Mouse (Mus musculus) midbrain, embryonic 16.5 days (tissue): ENCODE results near the gene Naa16. TPM values are rescaled to one million over a fixed set of nuclear protein-coding genes. Genes with fewer than 3 reads are reported as not detected.
A peak's percentile ranks its signal among the peaks of the same experiment; 100 is the strongest.

ENCODE experiments used
- ATAC-seq: fragments of 200-750 bp; cut with Nextera tagmentation; 2 replicates; pipeline ENCODE4 v1.8.0; 2017; ENCODE audit warnings: moderate TSS enrichment
- H3K27ac ChIP-seq: fragments of 300-500 bp; sonication (generic); 2 replicates; pipeline ENCODE4 v1.5.1; 2014; ENCODE audit warnings: mild to moderate bottlenecking, low read length, mixed read lengths
- H3K27me3 ChIP-seq: fragments of 300-500 bp; sonication (generic); 2 replicates; pipeline ENCODE4 v1.6.1; 2014; ENCODE audit warnings: low read depth, low read length, mixed read lengths; ENCODE audit not compliant: control insufficient read depth, insufficient read depth
- H3K36me3 ChIP-seq: fragments of 300-500 bp; sonication (generic); 2 replicates; pipeline ENCODE4 v1.6.1; 2014; ENCODE audit warnings: mild to moderate bottlenecking, low read length, moderate library complexity, mixed read lengths; ENCODE audit not compliant: control insufficient read depth, insufficient read depth
- H3K4me1 ChIP-seq: fragments of 300-500 bp; sonication (generic); 2 replicates; pipeline ENCODE4 v1.6.1; 2014; ENCODE audit warnings: mild to moderate bottlenecking, low read length, mixed read lengths; ENCODE audit not compliant: control insufficient read depth, insufficient read depth
- H3K4me2 ChIP-seq: fragments of 300-500 bp; sonication (generic); 2 replicates; pipeline ENCODE4 v1.6.1; 2014; ENCODE audit warnings: mild to moderate bottlenecking, low read length, mixed read lengths
- H3K4me3 ChIP-seq: fragments of 300-500 bp; sonication (generic); 2 replicates; pipeline ENCODE4 v1.5.1; 2014; ENCODE audit warnings: low read depth, mild to moderate bottlenecking, low read length, moderate library complexity, mixed read lengths
- H3K9ac ChIP-seq: fragments of 300-500 bp; sonication (generic); 2 replicates; pipeline ENCODE4 v1.6.1; 2014; ENCODE audit warnings: low read depth, low read length, mixed read lengths
- H3K9me3 ChIP-seq: fragments of 300-500 bp; sonication (generic); replicated peaks from 2 replicates; pipeline ENCODE4 v1.6.1; 2014; ENCODE audit warnings: mild to moderate bottlenecking, low read length, mixed read lengths; ENCODE audit not compliant: control insufficient read depth, poor library complexity, severe bottlenecking
- WGBS: fragments of 180-500 bp; shearing (Covaris S2); extraction: QIAGEN DNeasy Blood & Tissue Kit; methylation state at CpG from one replicate; pipeline ENCODE4 v1.1.7; 2014; 5-methylcytosine and 5-hydroxymethylcytosine counted together
- polyA plus RNA-seq: library from polyadenylated mRNA; unstranded; fragments of >200 nt; fragmentation: Nextera tagmentation; extraction: Ambion mirVana; gene quantifications from 2 replicates; pipeline ENCODE4 v1.2.1, GENCODE M21; 2015

Gene Naa16
- polyA plus RNA-seq, 1 experiment from 2014 or later = 17.1 TPM

DNA sequence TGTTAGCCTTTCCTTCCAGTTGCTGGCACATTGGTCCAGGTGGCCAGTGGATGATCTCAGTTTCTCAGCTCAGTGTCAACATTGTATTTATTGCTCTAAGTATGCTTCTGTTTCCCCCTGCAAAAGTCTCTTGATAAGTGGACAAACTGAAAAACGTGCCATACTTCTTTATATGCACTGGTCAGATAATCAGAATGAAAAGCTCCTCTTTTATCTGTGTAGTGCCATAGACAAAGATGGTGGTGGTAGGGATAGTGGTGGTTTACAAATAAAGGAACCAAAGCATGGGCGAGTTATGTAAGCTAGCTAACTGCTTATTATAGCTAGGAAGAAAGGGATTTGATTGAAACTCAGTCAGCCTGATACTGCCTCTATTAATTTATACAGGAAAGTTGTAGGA is 17.1 kb upstream of the Naa16 start:
- no peak for ATAC-seq
- Histone ChIP-seq H3K27ac (no peak overlapping the region), H3K4me2 (no peak overlapping the region), H3K9ac (no peak overlapping the region), H3K27me3 (no peaks in the 10 kb centered on the region), H3K36me3 (0 out of 2 replicates have a peak, but pooled peaks cover 7% of the 10 kb centered on the region), H3K9me3 (no peaks in the 10 kb centered on the region), H3K4me3 (no peak overlapping the region), H3K4me1 (no peaks in the 10 kb centered on the region)
- 86% methylated on average over 2 of the region's 2 CpGs for WGBS

GRCm38 (mm10) chr14:79397321-79398122 is 6.9 kb upstream of the Naa16 start, which contains the start of gene Mtrf1:
TSS of gene Mtrf1 (plus strand) at chr14:79397772.
- Histone ChIP-seq H3K27me3 (no peaks in the 10 kb centered on the region), H3K4me3 (peak within 1 kb of the TSS; percentile 51), H3K4me1 (peaks cover 9% of the 10 kb centered on the region), H3K27ac (peak within 1 kb of the TSS; percentile 96), H3K9ac (peak within 1 kb of the TSS; percentile 58), H3K4me2 (peak within 1 kb of the TSS; percentile 72), H3K9me3 (no peaks in the 10 kb centered on the region), H3K36me3 (peaks cover 9% of the 10 kb centered on the region)
- ATAC-seq = peak; percentile 97
- WGBS = 20% methylated on average over 23 of the region's 23 CpGs

- Histone ChIP-seq H3K4me2 (no peak overlapping the region), H3K27ac (no peak overlapping the region), H3K4me3 (no peak overlapping the region), H3K9me3 (no peaks in the 10 kb centered on the region), H3K36me3 (no peaks in the 10 kb centered on the region), H3K9ac (no peak overlapping the region), H3K4me1 (peaks cover 12% of the 10 kb centered on the region), H3K27me3 (no peaks in the 10 kb centered on the region)
- no peak for ATAC-seq
Measured at GRCm38 (mm10) chr14:79394564-79394963, 4.0 kb upstream of the Naa16 start.

- H3K4me2 ChIP-seq = no peak overlapping the region
- no peaks in the 10 kb centered on the region for H3K9me3 ChIP-seq
- no peak overlapping the region for H3K9ac ChIP-seq
- H3K36me3 ChIP-seq = no peaks in the 10 kb centered on the region
- peaks cover 15% of the 10 kb centered on the region for H3K4me1 ChIP-seq
- WGBS = 83% methylated on average over 1 of the region's 1 CpGs
- H3K27me3 ChIP-seq = no peaks in the 10 kb centered on the region
- no peak overlapping the region for H3K4me3 ChIP-seq
- ATAC-seq = no peak
- no peak overlapping the region for H3K27ac ChIP-seq
Measured at GRCm38 (mm10) chr14:79393289-79393688, 2.7 kb upstream of the Naa16 start.

DNA sequence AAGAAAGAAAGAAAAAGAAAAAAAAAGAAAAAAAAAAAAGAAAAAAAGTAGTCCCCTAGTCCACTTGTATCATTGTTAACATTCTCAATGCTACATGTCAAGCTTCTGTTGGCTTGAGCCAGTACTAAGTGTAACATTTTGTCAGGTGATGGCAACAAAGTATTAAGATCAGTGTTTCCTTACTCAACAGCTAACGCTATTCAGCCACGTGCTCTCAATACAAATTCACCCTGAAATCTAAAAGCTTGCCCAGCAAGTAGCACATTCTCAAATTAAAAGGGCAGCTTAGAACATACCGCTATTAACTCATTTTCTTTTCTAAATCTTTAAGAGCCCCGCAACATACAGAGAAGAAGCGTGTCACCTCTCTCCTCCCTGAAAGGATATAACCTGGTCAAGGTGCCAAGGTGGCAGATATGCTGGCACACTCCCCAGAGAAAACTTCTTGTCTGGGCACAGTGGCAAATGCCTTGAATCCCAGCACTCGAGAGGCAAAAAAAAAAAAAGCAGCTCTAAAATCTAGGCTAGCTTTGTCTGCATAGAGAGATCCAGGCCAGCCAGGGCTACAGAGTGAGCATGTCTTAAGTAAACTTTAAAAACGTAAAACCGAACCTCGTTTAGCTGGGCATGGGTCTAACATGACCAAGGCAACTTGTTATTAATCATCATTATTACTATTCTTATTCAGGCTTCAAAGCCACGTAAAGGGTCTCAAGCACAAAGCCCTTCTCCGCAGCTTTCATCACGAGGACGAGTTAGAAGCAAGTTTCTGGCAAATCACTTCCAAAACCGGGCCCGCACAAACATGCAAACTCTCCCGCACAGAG is 927 bp downstream of the Naa16 start:
- Histone ChIP-seq H3K4me1 (peaks cover 13% of the 10 kb centered on the region), H3K4me3 (peak overlapping the region; percentile 79), H3K4me2 (peak overlapping the region; percentile 89), H3K27ac (peak overlapping the region; percentile 96), H3K27me3 (no peaks in the 10 kb centered on the region), H3K36me3 (no peaks in the 10 kb centered on the region), H3K9me3 (no peaks in the 10 kb centered on the region), H3K9ac (peak overlapping the region; percentile 77)
- 1% methylated on average over 16 of the region's 16 CpGs for WGBS
- peak; percentile 27 for ATAC-seq

DNA sequence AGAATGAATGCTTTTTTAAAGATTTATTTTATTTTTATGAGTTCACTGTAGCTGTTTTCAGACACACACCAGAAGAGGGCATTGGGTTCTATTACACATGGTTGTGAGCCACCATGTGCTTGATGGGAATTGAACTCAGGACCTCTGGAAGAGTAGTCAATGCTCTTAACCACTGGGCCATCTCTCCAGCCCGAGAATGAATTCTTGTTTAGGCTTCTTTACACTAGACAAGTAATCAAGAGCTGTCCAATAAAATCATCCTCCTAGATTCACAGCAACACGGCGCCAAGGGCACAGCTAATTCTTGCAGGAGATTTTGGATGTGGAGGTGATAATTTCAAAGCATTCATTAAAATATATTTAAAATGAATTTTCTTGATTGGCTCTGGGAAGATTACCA is 2.3 kb downstream of the Naa16 start:
- H3K36me3 ChIP-seq = no peaks in the 10 kb centered on the region
- H3K4me1 ChIP-seq = peaks cover 13% of the 10 kb centered on the region
- no peak overlapping the region for H3K27ac ChIP-seq
- no peak overlapping the region for H3K4me3 ChIP-seq
- no peak for ATAC-seq
- H3K27me3 ChIP-seq = no peaks in the 10 kb centered on the region
- 97% methylated on average over 3 of the region's 3 CpGs for WGBS
- no peaks in the 10 kb centered on the region for H3K9me3 ChIP-seq
- no peak overlapping the region for H3K9ac ChIP-seq
- no peak overlapping the region for H3K4me2 ChIP-seq

- 96% methylated on average over 7 of the region's 7 CpGs for WGBS
- H3K27me3 ChIP-seq = no peaks in the 10 kb centered on the region
- no peak overlapping the region for H3K27ac ChIP-seq
- no peak for ATAC-seq
- H3K36me3 ChIP-seq = no peaks in the 10 kb centered on the region
- H3K4me2 ChIP-seq = no peak overlapping the region
- no peak overlapping the region for H3K4me3 ChIP-seq
- H3K4me1 ChIP-seq = no peaks in the 10 kb centered on the region
- no peak overlapping the region for H3K9ac ChIP-seq
- no peaks in the 10 kb centered on the region for H3K9me3 ChIP-seq
Measured at GRCm38 (mm10) chr14:79383120-79383519, 7.5 kb downstream of the Naa16 start.

- no peak overlapping the region for H3K27ac ChIP-seq
- H3K36me3 ChIP-seq = no peaks in the 10 kb centered on the region
- H3K4me1 ChIP-seq = no peaks in the 10 kb centered on the region
- H3K9me3 ChIP-seq = no peaks in the 10 kb centered on the region
- H3K27me3 ChIP-seq = no peaks in the 10 kb centered on the region
- no peak overlapping the region for H3K4me2 ChIP-seq
- H3K4me3 ChIP-seq = no peak overlapping the region
- no peak overlapping the region for H3K9ac ChIP-seq
- ATAC-seq = no peak
Measured at GRCm38 (mm10) chr14:79377041-79377440, 13.5 kb downstream of the Naa16 start.

GRCm38 (mm10) chr14:79358055-79358454 is 32.5 kb downstream of the Naa16 start:
- Histone ChIP-seq H3K27me3 (no peaks in the 10 kb centered on the region), H3K9me3 (no peaks in the 10 kb centered on the region), H3K4me2 (no peak overlapping the region), H3K4me1 (no peaks in the 10 kb centered on the region), H3K27ac (no peak overlapping the region), H3K36me3 (peaks cover 7% of the 10 kb centered on the region; the same call in 1 of the 2 replicates), H3K4me3 (no peak overlapping the region), H3K9ac (no peak overlapping the region)
- ATAC-seq = no peak
- WGBS = 97% methylated on average over 2 of the region's 2 CpGs
